Mouse (Mus musculus) megakaryocyte-erythroid progenitor cell, adult 5-6 weeks (primary cell): ENCODE measurements around the gene BC037034. TPM values are rescaled to one million over a fixed set of nuclear protein-coding genes. Genes with fewer than 3 reads are reported as not detected.
"Not testable (repeated sequence)": the region's sequence is repeated elsewhere in the genome, so short reads cannot be mapped to it uniquely, and the experiment has no call there.

Source experiments
- ATAC-seq: replicated peaks from 2 replicates; pipeline ENCODE4 v1.8.0; 2016; ENCODE audit warnings: mild to moderate bottlenecking, inconsistent platforms; ENCODE audit not compliant: severe bottlenecking, poor library complexity, low FRiP score, low TSS enrichment
- total RNA-seq, 2 experiments: library from RNA; stranded (forward) in 1 of 2; stranded (reverse) in 1 of 2; fragments of 200-1000, 215-1000 nt in 1 of 2; fragments of >200 nt in 1 of 2; fragmentation: Nextera tagmentation in 1 of 2; gene quantifications; 2 replicates each; pipeline ENCODE4 v1.2.3; 2014 to 2017

The BC037034 gene
- total RNA-seq, 2 experiments from 2014 or later = 46.5 to 199 TPM

DNA sequence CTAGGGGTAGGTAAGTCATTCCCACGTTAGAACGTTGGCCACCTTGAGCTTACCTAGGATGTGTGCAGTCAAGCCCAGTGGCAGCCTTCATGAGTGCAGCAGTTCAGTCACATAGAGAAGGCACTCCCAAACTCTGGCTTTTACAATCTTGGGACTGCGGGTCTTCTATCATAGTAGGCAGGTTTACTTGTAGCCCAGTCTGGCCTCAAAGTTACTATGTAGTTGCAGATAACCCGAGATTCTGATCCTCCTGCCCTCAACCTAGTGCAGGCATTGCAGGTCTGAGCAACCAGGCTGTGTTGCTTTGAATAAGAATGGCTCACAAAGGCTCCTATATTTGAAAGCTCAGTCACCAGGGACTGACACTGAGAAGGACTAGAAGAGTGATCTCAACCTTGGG is 37.3 kb downstream of the BC037034 start:
- peak; percentile 45 for ATAC-seq

DNA sequence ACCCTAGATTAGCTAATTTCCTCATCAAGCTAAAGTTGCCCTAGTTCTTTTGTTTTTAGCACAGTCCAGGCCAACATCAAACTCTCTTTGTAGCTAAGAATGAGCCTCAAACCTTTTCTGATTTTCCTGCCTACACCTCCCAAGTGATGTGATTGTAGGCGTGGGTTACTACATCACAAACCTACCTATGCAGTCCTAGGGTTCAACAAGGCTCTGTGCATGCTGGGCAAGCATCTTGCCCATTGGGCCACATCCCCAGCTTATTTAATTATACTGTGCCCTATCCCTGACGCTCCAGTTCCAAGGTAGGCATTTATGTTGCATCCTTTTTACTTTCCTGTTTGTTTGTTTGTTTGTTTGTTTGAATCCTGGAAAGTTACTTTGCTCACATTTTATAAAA is 38.1 kb downstream of the BC037034 start, which contains the start of gene Nxpe5:
Gene Nxpe5, plus strand, starts transcription at position 199 of the 400 bp plus-strand sequence.
- ATAC-seq = no peak

DNA sequence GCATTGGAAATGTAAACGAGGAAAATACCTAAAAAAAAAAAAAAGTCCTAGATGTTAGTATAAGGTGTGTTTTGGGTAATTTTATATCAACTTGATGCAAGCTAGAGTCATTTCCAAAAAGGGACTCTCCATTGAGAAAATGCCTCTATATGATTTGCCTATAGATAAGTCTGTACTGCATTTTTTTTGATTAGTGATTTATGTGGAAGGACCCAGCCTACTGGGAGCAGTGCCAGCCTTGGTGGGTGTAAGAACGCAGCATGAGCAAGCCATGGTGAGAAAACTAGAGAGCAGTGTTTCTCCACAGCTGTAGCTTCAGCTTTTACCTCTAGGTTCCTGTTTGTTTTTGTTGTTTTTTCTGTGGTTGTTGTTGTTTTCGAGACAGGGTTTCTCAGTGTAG is 40.5 kb downstream of the BC037034 start:
- no peak for ATAC-seq

DNA sequence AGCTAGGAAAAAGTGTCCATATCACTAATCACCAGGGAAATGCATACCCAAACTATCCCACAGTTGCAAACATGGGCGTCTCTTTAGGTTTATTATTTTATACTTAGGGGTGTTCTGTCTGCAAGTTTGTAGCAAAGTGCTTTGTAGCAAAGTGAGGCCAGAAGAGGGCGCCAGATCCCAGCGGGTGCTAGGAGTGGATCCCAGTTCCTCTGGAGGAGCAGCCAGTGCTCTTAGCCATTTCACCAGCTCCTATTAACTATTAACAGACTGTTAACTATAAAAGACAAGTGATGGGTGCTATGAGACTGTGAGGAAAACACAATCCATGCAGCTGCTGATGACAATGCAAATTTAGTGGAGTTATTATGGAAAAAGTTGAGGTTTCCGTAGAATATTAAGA is 41.7 kb downstream of the BC037034 start:
- ATAC-seq = peak; percentile 90

DNA sequence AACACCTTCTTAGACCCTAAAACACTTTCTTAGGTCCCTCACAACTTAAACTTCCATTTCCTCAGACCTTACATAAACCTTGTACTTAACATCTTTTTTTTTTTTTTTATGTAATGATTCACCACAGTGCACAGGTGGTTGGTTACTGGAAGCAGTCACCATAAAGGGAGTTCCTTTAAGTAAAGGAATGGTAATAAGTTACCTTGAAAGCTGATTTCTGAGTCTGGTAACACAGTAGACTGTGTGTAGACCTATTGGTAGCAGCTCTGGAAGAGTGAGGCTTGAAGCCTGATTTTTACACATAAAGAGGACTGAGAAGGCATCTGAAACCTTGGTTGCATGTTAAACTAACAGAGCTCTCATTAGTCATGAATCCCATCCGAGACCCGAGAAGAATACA is 44.0 kb downstream of the BC037034 start:
- no peak for ATAC-seq

DNA sequence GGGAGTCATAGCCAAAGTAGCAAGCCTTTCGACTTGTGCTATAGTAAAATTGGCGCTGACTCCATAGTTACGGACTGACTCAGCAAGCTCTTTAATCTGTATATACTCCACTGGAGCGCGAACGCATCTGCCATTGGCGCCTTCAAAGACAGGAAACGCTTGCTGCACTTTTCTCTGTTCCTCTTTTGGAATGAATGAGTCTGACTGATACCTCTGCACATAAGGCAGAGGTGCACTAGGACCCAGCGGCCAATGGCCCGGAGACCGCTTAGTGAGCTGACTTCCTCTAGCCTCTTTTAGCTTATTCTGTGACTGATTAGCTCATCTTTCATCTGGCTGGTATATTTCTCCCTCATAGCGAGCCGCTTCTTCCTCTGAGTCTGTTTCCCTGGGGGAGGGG is 47.2 kb downstream of the BC037034 start:
- ATAC-seq = not testable (repeated sequence)

Other genes starting within 250 kb of the BC037034 start
- not detected in 2 replicates for gene Smok3a, start 242.8 kb downstream of the BC037034 start, total RNA-seq (2014; fragmentation: Nextera tagmentation)
- gene Smok3a, start 242.8 kb downstream of the BC037034 start, total RNA-seq (2017) = not detected in 2 replicates
- gene Smok3b, start 242.6 kb downstream of the BC037034 start, total RNA-seq (2014; fragmentation: Nextera tagmentation) = not detected in 2 replicates
- gene Smok3b, start 242.6 kb downstream of the BC037034 start, total RNA-seq (2017) = not detected in 2 replicates
- gene Smok3c, start 210.8 kb downstream of the BC037034 start, total RNA-seq (2014; fragmentation: Nextera tagmentation) = not detected in 2 replicates
- not detected in 2 replicates for gene Smok3c, start 210.8 kb downstream of the BC037034 start, total RNA-seq (2017)
- 40.3 and 41.1 TPM in 2 replicates for gene Zkscan1, start 178.9 kb downstream of the BC037034 start, total RNA-seq (2014; fragmentation: Nextera tagmentation)
- 38.0 and 44.5 TPM in 2 replicates for gene Zkscan1, start 178.9 kb downstream of the BC037034 start, total RNA-seq (2017)
- gene Zscan21, start 147.1 kb downstream of the BC037034 start, total RNA-seq (2014; fragmentation: Nextera tagmentation) = 14.4 and 18.0 TPM in 2 replicates
- 10.8 and 16.5 TPM in 2 replicates for gene Zscan21, start 147.1 kb downstream of the BC037034 start, total RNA-seq (2017)
- 7.3 and 7.5 TPM in 2 replicates for gene Zfp113, start 108.3 kb downstream of the BC037034 start, total RNA-seq (2014; fragmentation: Nextera tagmentation)
- gene Zfp113, start 108.3 kb downstream of the BC037034 start, total RNA-seq (2017) = 7.8 and 10.9 TPM in 2 replicates
- gene Cops6, start 103.0 kb downstream of the BC037034 start, total RNA-seq (2014; fragmentation: Nextera tagmentation) = 81.1 and 121 TPM in 2 replicates
- 51.6 and 66.1 TPM in 2 replicates for gene Cops6, start 103.0 kb downstream of the BC037034 start, total RNA-seq (2017)
- 37.3 and 53.0 TPM in 2 replicates for gene Ap4m1, start 92.0 kb downstream of the BC037034 start, total RNA-seq (2014; fragmentation: Nextera tagmentation)
- 18.9 and 32.8 TPM in 2 replicates for gene Ap4m1, start 92.0 kb downstream of the BC037034 start, total RNA-seq (2017)
- gene Mcm7, start 91.6 kb downstream of the BC037034 start, total RNA-seq (2014; fragmentation: Nextera tagmentation) = 343 and 361 TPM in 2 replicates
- gene Mcm7, start 91.6 kb downstream of the BC037034 start, total RNA-seq (2017) = 397 and 503 TPM in 2 replicates
- gene Taf6, start 76.6 kb downstream of the BC037034 start, total RNA-seq (2014; fragmentation: Nextera tagmentation) = 44.8 and 68.4 TPM in 2 replicates
- 25.4 and 37.9 TPM in 2 replicates for gene Taf6, start 76.6 kb downstream of the BC037034 start, total RNA-seq (2017)
- gene Cnpy4, start 76.5 kb downstream of the BC037034 start, total RNA-seq (2014; fragmentation: Nextera tagmentation) = 22.0 and 26.2 TPM in 2 replicates
- gene Cnpy4, start 76.5 kb downstream of the BC037034 start, total RNA-seq (2017) = 35.3 and 36.5 TPM in 2 replicates
- gene Mblac1, start 69.7 kb downstream of the BC037034 start, total RNA-seq (2014; fragmentation: Nextera tagmentation) = 5.1 and 8.0 TPM in 2 replicates
- 2.5 and 8.3 TPM in 2 replicates for gene Mblac1, start 69.7 kb downstream of the BC037034 start, total RNA-seq (2017)
- gene Nxpe5, start 38.1 kb downstream of the BC037034 start, total RNA-seq (2014; fragmentation: Nextera tagmentation) = 0.28 TPM in 1 of 2 replicates, not detected in the other
- 0.94 and 1.0 TPM in 2 replicates for gene Nxpe5, start 38.1 kb downstream of the BC037034 start, total RNA-seq (2017)
- 28.7 and 36.3 TPM in 2 replicates for gene Lamtor4, start 8.6 kb downstream of the BC037034 start, total RNA-seq (2014; fragmentation: Nextera tagmentation)
- gene Lamtor4, start 8.6 kb downstream of the BC037034 start, total RNA-seq (2017) = 27.0 and 30.0 TPM in 2 replicates
- not detected in 2 replicates for gene Gal3st4, start 8.8 kb upstream of the BC037034 start, total RNA-seq (2014; fragmentation: Nextera tagmentation)
- gene Gal3st4, start 8.8 kb upstream of the BC037034 start, total RNA-seq (2017) = not detected in 2 replicates
- not detected in 2 replicates for gene Gm43720, start 15.9 kb upstream of the BC037034 start, total RNA-seq (2014; fragmentation: Nextera tagmentation)
- not detected in 2 replicates for gene Gm43720, start 15.9 kb upstream of the BC037034 start, total RNA-seq (2017)
- gene Gpc2, start 16.0 kb upstream of the BC037034 start, total RNA-seq (2014; fragmentation: Nextera tagmentation) = 6.0 and 15.0 TPM in 2 replicates
- gene Gpc2, start 16.0 kb upstream of the BC037034 start, total RNA-seq (2017) = 0.89 and 6.5 TPM in 2 replicates
- gene Stag3, start 16.2 kb upstream of the BC037034 start, total RNA-seq (2014; fragmentation: Nextera tagmentation) = 13.1 and 15.7 TPM in 2 replicates
- gene Stag3, start 16.2 kb upstream of the BC037034 start, total RNA-seq (2017) = 9.9 and 13.4 TPM in 2 replicates
- 4.0 TPM in 1 of 2 replicates, not detected in the other for gene Pvrig, start 77.9 kb upstream of the BC037034 start, total RNA-seq (2014; fragmentation: Nextera tagmentation)
- not detected in 2 replicates for gene Pvrig, start 77.9 kb upstream of the BC037034 start, total RNA-seq (2017)
- gene Zfp157, start 177.4 kb upstream of the BC037034 start, total RNA-seq (2014; fragmentation: Nextera tagmentation) = 11.5 and 13.1 TPM in 2 replicates
- 4.9 and 19.0 TPM in 2 replicates for gene Zfp157, start 177.4 kb upstream of the BC037034 start, total RNA-seq (2017)